Mouse (Mus musculus): ENCODE results near the gene Cpped1.
A peak's percentile ranks its signal among the peaks of the same experiment; 100 is the strongest.

The Cpped1 gene

GRCm38 (mm10) chr16:11909035-11909591 lies at the start of gene Cpped1:
Gene Cpped1 (minus strand): TSS chr16:11909445.
- DNase-seq (ENCODE audit: low spot score in 2 of 2) = peak; percentile 90 to 92

- peak; percentile 9 to 29 for DNase-seq (ENCODE audit: low spot score in 2 of 2)
Measured at GRCm38 (mm10) chr16:11940477-11940876, 31.2 kb upstream of the Cpped1 start.

- DNase-seq (ENCODE audit: low spot score in 2 of 2) = no peak
Measured at GRCm38 (mm10) chr16:11910801-11911200, 1.6 kb upstream of the Cpped1 start.

- DNase-seq (ENCODE audit: low spot score in 2 of 2) = no peak
Measured at GRCm38 (mm10) chr16:11909817-11910216, 572 bp upstream of the Cpped1 start.

- no peak for DNase-seq (ENCODE audit: low spot score in 2 of 2)
Measured at GRCm38 (mm10) chr16:11908461-11909014, 707 bp downstream of the Cpped1 start.

- no peak for DNase-seq (ENCODE audit: low spot score in 2 of 2)
Measured at GRCm38 (mm10) chr16:11907816-11908215, 1.4 kb downstream of the Cpped1 start.

- peak in 1 of 2 experiments; percentile 21 for DNase-seq (ENCODE audit: low spot score in 2 of 2)
Measured at GRCm38 (mm10) chr16:11906906-11907305, 2.3 kb downstream of the Cpped1 start.

GRCm38 (mm10) chr16:11905216-11905615 lies 4.0 kb downstream of the Cpped1 start:
- DNase-seq (ENCODE audit: low spot score in 2 of 2) = no peak

GRCm38 (mm10) chr16:11902007-11902406 lies 7.2 kb downstream of the Cpped1 start:
- DNase-seq (ENCODE audit: low spot score in 2 of 2) = peak in 1 of 2 experiments; percentile 18

- DNase-seq (ENCODE audit: low spot score in 2 of 2) = no peak
Measured at GRCm38 (mm10) chr16:11900341-11900740, 8.9 kb downstream of the Cpped1 start.

GRCm38 (mm10) chr16:11896411-11896810 lies 12.8 kb downstream of the Cpped1 start:
- no peak for DNase-seq (ENCODE audit: low spot score in 2 of 2)

- no peak for DNase-seq (ENCODE audit: low spot score in 2 of 2)
Measured at GRCm38 (mm10) chr16:11894877-11895276, 14.4 kb downstream of the Cpped1 start.

GRCm38 (mm10) chr16:11890186-11890585 lies 19.1 kb downstream of the Cpped1 start:
- DNase-seq (ENCODE audit: low spot score in 2 of 2) = no peak

GRCm38 (mm10) chr16:11889741-11890140 lies 19.5 kb downstream of the Cpped1 start:
- no peak for DNase-seq (ENCODE audit: low spot score in 2 of 2)

- no peak for DNase-seq (ENCODE audit: low spot score in 2 of 2)
Measured at GRCm38 (mm10) chr16:11881795-11882194, 27.4 kb downstream of the Cpped1 start.

GRCm38 (mm10) chr16:11880461-11880860 lies 28.8 kb downstream of the Cpped1 start:
- DNase-seq (ENCODE audit: low spot score in 2 of 2) = peak; percentile 24 to 40

- no peak for DNase-seq (ENCODE audit: low spot score in 2 of 2)
Measured at GRCm38 (mm10) chr16:11879196-11879595, 30.0 kb downstream of the Cpped1 start.

- no peak for DNase-seq (ENCODE audit: low spot score in 2 of 2)
Measured at GRCm38 (mm10) chr16:11875227-11875626, 34.0 kb downstream of the Cpped1 start.

GRCm38 (mm10) chr16:11873292-11873691 lies 36.0 kb downstream of the Cpped1 start:
- DNase-seq (ENCODE audit: low spot score in 2 of 2) = no peak

GRCm38 (mm10) chr16:11868486-11868885 lies 40.8 kb downstream of the Cpped1 start:
- no peak for DNase-seq (ENCODE audit: low spot score in 2 of 2)

- no peak for DNase-seq (ENCODE audit: low spot score in 2 of 2)
Measured at GRCm38 (mm10) chr16:11852716-11853605, 56.3 kb downstream of the Cpped1 start.

- DNase-seq (ENCODE audit: low spot score in 2 of 2) = no peak
Measured at GRCm38 (mm10) chr16:11848990-11849658, 60.1 kb downstream of the Cpped1 start.
